Mouse (Mus musculus): ENCODE measurements at regions not wholly inside any gene's neighbourhood (a gene's known extent, or its start where the extent isn't known, plus 50 kb on each side); places are given as distances from the start of the nearest gene placed in this dataset.

DNA sequence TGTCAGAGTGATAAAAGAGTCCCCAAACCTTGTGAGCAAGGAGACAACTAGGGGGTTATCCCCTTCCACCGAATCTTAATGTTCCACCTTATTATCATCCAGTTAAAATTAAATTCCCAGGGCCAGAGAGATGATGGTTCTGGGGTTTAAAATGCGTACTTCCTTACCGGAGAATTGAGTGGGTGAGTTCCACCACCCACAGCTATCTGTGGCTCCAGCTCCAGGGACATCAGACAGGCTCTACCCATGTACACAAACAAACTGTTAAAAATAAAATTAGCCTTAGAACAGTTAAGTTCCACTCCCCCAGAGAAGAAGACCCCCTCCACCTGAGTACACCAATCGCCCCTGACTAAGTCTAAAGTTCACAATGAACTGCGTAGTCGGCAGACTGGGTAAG, 52.0 kb upstream of the Mgat5 start:
- no peak for DNase-seq

- no peak for DNase-seq
These were observed 69.3 kb upstream of the Mgat5 start for GRCm38 (mm10) chr1:127135521-127135920.

GRCm38 (mm10) chr1:127131871-127132270, 72.9 kb upstream of the Mgat5 start:
- DNase-seq = no peak

GRCm38 (mm10) chr1:127124862-127125261, 80.0 kb upstream of the Mgat5 start:
- no peak for DNase-seq

GRCm38 (mm10) chr1:127118019-127118418, 86.8 kb upstream of the Mgat5 start:
- DNase-seq = no peak

DNA sequence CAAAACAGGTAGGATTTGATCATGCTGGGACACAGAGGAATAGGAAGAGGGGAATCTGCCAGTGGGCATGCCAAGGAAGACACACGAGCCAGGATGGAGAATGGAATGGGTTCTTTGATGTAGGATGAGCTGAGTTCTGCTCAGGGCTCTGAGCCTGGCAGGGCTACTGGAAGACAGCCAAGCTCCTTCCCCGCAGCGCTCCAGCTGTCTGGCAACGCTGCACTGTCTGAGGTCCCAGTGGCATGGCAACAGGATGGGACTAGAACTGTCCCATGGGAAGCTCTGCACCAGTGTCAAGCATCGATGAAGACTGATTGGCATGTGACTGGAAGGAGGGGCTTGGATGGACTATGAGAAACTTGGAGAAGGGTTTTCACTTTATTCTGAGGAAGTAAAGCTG, 97.3 kb upstream of the Mgat5 start:
- DNase-seq = no peak

DNA sequence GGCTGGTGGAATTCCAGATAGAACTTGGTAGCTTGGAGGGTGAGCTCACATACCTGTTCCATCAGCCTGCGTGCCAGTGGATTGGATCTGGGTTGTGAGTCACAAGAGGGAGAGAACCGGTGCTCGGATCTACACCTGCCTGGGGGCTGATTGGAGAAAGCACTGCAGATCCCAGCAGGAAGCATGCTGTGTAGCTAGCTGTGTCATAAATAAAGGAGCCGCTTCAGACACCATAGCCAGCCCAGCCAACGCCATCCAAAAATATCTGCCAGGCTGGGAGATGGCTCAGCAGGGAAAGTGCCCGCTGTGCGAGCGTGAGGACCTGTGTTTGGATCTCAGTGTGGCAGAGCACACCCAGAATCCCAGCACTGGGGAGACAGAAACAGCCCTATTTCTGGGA, 99.0 kb upstream of the Mgat5 start:
- DNase-seq = no peak

DNA sequence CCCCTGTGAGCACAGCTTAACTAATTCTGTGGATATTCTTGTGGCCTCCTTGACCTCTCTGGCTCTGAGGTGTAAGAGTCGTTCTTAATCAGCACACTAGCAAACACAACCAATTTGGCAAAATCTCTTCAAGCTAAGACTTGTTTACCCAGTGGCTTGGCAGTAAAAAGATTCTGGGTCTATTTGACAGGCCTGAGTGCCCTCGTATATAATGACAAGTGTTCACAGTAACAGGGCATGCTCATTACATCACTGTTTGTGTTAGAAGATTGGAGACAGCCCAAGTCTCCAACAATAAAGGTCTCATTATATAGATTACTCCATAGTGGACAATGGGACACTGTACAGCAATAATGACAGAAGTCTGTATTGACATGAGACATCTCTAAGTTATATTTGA, 101.2 kb upstream of the Mgat5 start:
- no peak for DNase-seq

- no peak for DNase-seq
These were observed 105.9 kb upstream of the Mgat5 start for GRCm38 (mm10) chr1:127098871-127099420.

DNA sequence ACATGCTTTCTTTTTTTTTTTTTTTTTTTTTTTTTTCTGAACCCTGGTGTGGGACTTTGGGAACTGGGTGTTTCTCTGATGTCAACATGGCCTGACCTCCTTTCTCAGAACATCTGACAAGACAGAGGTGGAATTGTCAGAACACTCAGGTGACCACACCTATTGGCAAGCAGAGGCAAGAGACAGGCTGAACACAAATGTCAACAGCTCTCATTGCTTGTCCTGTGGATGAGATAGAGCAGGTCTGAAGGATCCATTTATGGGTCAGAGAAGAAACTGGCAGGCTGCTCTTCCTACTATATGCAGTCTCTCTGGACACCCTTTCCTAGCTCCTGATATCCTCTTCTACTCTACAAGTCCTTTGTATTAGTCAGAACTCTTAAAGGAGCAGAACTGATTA, 117.2 kb upstream of the Mgat5 start:
- no peak for DNase-seq

DNA sequence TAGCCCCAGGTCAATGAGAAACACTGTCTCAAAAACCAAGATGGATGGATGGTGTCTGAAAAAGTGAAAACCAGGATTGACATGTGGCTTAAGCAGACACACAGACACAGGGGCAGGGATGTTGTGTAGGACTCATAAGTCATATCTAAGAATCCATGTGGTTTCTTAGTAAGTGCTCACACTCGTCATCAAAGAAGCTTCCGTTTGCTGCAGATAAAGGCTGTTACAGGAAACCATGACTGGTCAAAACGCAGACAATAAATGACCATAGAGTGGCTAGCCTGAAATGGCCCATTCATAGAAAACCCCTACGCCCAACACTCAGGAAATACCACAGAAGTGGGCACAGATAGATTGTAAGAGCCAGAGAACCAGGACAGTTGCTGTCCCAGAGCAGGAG, 118.8 kb upstream of the Mgat5 start:
- no peak for DNase-seq

GRCm38 (mm10) chr1:127083761-127084308, 121.0 kb upstream of the Mgat5 start:
- no peak for DNase-seq

GRCm38 (mm10) chr1:127079012-127079411, 125.8 kb upstream of the Mgat5 start:
- DNase-seq = no peak

- DNase-seq = no peak
These were observed 142.4 kb upstream of the Mgat5 start for GRCm38 (mm10) chr1:127062430-127062829.

GRCm38 (mm10) chr1:127045711-127046420, 158.9 kb upstream of the Mgat5 start:
- DNase-seq = no peak

DNA sequence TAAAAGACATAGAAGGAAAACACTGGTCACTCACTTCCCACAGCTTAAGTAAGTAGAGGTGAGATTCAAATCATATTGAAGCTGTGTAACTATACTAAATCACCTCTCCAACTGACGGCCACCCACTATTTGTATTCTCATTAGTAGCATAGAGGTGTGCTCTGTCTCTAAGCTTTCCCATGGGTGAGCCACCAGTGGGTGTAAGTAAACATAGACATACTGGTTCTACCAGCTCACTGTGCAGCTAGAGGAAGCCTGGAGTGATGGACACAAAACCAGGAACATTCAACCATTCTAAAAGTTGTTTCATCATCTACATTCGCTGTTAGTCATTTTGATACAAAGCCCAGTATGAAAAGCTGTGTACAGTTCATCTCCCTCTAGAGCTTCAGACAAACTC, 170.1 kb upstream of the Mgat5 start:
- no peak for DNase-seq

GRCm38 (mm10) chr1:127031563-127031962, 173.3 kb upstream of the Mgat5 start:
- DNase-seq = no peak

DNA sequence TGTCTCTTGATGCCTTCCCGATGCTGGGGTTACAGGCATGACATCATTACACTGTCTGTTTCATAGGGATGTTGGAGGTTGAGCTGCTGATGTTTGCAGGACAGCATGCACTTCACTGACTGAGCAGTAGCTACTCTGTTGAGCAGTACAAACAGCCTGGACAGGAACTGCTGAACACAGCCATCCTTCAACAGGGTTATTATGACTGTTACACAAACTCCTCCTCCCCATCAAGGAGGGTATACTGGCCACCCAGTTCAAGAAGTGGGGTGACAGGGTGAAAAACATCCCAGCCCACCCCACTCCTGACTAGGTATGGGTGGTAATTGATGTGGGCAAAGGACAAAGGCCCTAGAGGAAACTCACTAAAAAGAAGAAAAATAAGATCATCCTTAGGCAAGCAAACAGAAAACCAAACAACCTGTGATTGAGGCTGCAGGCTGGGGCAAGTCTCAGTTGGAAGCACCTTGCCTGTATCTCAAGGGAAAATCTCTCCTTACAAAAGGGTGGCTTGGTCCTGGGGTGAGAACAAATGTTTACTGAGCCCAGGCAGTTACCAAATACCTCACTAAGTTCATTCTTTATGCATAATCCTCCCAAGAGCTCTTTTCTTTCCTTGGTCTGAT, 175.8 kb upstream of the Mgat5 start:
- DNase-seq = no peak

- no peak for DNase-seq
These were observed 181.7 kb upstream of the Mgat5 start for GRCm38 (mm10) chr1:127023100-127023499.

- DNase-seq = no peak
These were observed 187.1 kb upstream of the Nckap5 start for GRCm38 (mm10) chr1:127017698-127018097.

DNA sequence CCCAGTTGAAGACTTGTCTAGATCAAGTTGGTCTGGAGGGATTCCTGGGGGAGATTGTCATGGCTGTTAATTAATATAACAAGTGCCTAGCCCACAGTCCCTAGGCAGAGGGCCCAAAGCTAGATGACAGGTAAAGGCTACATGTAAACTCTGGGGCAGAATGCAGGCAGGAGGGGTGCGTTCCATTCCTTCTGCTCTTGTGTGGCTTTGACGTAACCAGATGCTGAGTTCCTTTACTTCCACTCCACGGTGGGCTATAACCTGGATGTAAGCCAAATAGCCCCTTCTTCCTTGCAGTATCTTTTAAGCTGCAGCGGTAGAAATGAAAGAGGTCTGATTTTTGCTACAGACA, 185.3 kb upstream of the Nckap5 start:
- DNase-seq = no peak

DNA sequence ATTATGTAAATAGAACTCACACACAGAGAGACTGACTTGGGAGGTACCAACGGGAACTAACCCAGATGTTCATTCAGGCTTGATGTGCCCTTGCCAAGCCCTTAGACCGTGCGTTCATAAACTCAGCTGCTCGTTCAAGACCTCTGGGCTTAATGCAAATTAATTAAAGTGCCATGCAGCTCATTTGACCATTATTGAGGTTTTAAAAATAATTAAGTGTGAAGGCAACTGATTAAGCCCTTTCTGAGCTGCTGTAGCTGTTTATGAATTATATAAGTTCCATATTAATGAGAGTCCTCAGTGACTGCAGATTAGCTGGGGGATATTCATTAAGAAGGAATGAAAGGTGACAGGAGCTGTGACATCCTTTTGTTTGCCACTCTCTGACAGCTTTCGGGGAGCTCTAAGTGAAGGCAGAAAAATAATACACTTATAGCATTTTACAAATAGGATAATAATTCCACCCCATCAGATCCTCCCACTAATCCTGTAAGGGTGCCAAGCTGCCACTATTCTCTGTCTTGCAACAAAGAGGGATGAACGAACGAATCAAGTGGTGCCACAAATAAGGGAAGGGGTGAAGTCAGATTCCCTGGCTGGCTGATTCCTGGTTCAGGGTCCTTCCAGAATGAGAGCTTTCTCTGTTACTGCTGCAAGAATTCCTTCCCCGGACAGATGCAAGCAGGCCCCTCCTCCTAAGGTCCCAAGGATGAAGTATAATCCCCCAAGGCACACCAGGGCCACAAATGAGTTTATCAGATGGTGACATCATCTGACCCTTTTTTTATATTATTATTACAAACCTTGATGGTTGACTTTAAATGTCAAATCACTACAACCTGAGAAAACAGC, 184.7 kb upstream of the Nckap5 start:
- DNase-seq = no peak

DNA sequence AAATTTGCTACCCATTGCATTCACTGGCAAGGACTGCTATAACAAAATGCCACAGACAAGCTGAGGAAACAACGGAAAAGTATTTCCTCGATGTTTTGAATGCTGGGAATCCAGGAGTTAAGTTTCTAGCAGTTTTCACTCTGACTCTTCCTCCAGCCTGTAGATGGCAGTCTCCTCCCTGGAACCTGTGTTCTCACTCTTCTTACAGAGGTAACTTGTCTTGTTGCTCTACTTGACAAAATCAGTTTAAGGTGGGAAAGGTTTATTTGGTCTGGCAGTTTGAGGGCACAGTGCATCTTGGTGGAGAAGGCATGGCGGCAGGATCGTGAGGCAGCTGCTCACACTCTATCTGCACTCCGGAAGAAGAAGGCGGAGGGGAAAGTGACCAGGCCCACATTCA, 181.3 kb upstream of the Nckap5 start:
- no peak for DNase-seq
